Mouse (Mus musculus) neural tube, embryonic 13.5 days (tissue): Measurements from ENCODE around the gene Tiam2. TPM values are rescaled to one million over a fixed set of nuclear protein-coding genes. Genes with fewer than 3 reads are reported as not detected.
A peak's percentile ranks its signal among the peaks of the same experiment; 100 is the strongest.

Experiments
- ATAC-seq: fragments of 200-750 bp; cut with Nextera tagmentation; 2 replicates; pipeline ENCODE4 v1.8.0; 2017; ENCODE audit warnings: low read depth, mild to moderate bottlenecking, moderate TSS enrichment, moderate library complexity
- H3K27ac ChIP-seq: fragments of 300-500 bp; sonication (generic); replicated peaks from 2 replicates; pipeline ENCODE4 v1.5.1; 2015; ENCODE audit warnings: moderate library complexity, mild to moderate bottlenecking, inconsistent platforms
- H3K27me3 ChIP-seq: fragments of 300-500 bp; sonication (generic); 2 replicates; pipeline ENCODE4 v1.6.1; 2015; ENCODE audit warnings: mild to moderate bottlenecking, inconsistent platforms
- H3K36me3 ChIP-seq: fragments of 300-500 bp; sonication (generic); 2 replicates; pipeline ENCODE4 v1.6.1; 2015; ENCODE audit warnings: mild to moderate bottlenecking, inconsistent platforms
- H3K4me1 ChIP-seq: fragments of 300-500 bp; sonication (generic); replicated peaks from 2 replicates; pipeline ENCODE4 v1.6.1; 2015; ENCODE audit warnings: inconsistent platforms
- H3K4me2 ChIP-seq: fragments of 300-500 bp; sonication (generic); 2 replicates; pipeline ENCODE4 v1.6.1; 2015; ENCODE audit warnings: inconsistent platforms, mild to moderate bottlenecking, moderate library complexity
- H3K4me3 ChIP-seq: fragments of 300-500 bp; sonication (generic); 2 replicates; pipeline ENCODE4 v1.5.1; 2015; ENCODE audit warnings: mild to moderate bottlenecking, inconsistent platforms
- H3K9ac ChIP-seq: fragments of 300-500 bp; sonication (generic); 2 replicates; pipeline ENCODE4 v1.6.1; 2015; ENCODE audit warnings: moderate library complexity, mild to moderate bottlenecking, inconsistent platforms
- H3K9me3 ChIP-seq: fragments of 300-500 bp; sonication (generic); 2 replicates; pipeline ENCODE4 v1.6.1; 2016; ENCODE audit warnings: inconsistent platforms
- WGBS: fragments of 180-500 bp; shearing (Covaris S2); methylation state at CpG from one replicate; pipeline ENCODE4 v1.1.7; 2015; 5-methylcytosine and 5-hydroxymethylcytosine counted together
- polyA plus RNA-seq: library from polyadenylated mRNA; unstranded; fragments of >200 nt; fragmentation: Nextera tagmentation; extraction: Ambion mirVana; gene quantifications from 2 replicates; pipeline ENCODE4 v1.2.1, GENCODE M21; 2015

Tiam2 gene
- polyA plus RNA-seq = 7.9 and 9.2 TPM in 2 replicates

DNA sequence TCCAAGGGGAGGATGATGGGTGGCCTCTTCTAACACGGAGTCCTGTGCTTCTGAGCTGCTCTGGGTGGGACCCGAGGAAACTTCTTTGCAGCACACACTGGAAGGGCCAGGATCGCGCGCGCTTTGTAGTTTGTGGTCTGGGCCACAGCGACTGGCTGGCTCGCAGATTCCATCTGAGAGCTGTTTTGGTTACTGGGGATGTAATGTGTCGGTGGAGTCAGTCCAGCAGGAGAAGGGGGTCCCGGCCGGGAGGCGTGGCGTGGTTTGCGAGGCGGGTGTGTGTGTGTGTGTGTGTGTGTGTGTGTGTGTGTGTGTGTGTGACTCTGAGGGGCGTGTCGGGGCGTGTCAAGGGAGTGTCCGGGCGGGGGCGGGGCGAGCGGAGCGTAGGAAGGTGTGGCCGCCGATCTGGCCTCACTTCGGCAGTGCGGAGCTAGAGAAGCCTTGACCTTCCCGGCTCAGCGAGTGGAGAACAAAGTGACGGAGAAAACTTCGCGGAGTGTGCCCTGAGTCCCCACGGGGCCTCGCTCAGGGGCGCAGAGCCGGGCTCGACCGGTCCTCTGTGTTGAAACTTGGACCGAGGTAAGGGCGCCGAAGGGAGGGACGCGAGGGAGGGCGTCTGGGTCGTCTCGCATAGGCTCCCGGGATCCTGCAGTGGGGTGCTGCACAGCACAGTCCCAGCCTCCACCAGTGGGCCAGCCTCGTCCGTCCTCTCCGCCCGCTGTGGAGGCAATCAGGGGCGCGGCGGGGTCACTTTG lies at the start of gene Tiam2:
TSS of gene Tiam2 (plus strand) at position 426 of the 755 bp plus-strand sequence.
- Histone ChIP-seq H3K27ac (no peak within 1 kb of the TSS), H3K4me3 (peak within 1 kb of the TSS; percentile 55), H3K27me3 (peaks cover 38% of the 10 kb centered on the region), H3K36me3 (no peaks in the 10 kb centered on the region), H3K4me1 (peaks cover 25% of the 10 kb centered on the region), H3K4me2 (peak within 1 kb of the TSS; percentile 71), H3K9ac (peak within 1 kb of the TSS; percentile 71), H3K9me3 (no peaks in the 10 kb centered on the region)
- peak; percentile 84 for ATAC-seq
- under 1% methylated on average over 55 of the region's 55 CpGs for WGBS

DNA sequence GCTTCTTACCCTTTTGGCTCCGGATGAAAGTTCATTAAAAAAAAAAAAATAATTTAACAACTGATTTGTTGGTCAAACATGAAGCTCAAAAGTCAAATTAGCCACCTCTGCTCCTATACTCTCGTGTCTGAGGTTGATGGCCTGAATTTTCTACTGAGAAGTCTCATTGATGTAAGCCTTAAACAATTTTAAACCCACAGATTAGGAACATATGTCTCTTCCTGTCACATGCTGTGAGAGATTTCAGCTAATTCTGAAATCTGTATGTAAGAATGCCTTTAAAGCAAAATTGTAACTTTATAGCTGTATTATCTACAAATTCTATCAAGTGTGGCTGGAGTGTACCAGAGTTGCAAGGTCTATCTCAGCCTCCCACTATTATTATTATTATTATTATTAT lies 46.1 kb upstream of the Tiam2 start:
- no peak overlapping the region for H3K4me2 ChIP-seq
- WGBS = 84% methylated on average over 2 of the region's 2 CpGs
- H3K9ac ChIP-seq = no peak overlapping the region
- no peak for ATAC-seq
- peaks cover 34% of the 10 kb centered on the region for H3K4me1 ChIP-seq
- no peak overlapping the region for H3K4me3 ChIP-seq
- no peaks in the 10 kb centered on the region for H3K27me3 ChIP-seq
- no peaks in the 10 kb centered on the region for H3K36me3 ChIP-seq
- no peak overlapping the region for H3K27ac ChIP-seq
- H3K9me3 ChIP-seq = no peaks in the 10 kb centered on the region

- WGBS = 76% methylated on average over 5 of the region's 5 CpGs
- ATAC-seq = no peak
Observed at GRCm38 (mm10) chr17:3281939-3282338, 44.4 kb upstream of the Tiam2 start.

DNA sequence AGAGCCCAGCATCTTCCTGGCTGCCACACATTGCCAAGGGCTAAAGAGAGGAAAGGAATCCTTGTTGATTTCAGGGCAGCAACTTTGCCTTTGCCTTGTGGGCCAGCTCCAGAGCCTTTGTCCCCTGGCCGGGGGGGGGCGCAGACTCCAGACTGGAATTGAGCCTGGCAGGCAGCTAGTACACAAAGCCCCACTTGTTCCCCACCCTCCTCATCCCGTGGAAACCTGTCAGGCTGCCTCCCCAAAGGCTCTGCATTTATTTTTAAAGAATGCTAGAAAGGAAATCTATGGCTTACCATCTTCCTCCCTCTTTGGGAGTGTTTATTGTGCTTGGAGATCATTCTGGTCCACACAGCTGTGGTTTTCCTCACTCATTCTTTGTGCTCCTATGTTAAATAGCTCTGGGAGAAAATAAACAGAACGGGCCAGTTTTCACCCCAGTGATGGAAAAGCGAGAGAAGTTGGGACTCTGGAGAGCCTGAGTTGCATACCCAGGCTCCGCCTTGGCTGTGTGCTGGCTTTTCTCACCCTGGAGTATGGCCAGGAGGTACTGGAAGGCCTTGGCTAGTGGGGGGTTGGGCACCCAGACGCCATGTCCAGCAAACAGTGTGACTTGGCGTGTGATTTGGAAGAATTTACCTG lies 41.2 kb upstream of the Tiam2 start:
- 30% methylated on average over 8 of the region's 8 CpGs for WGBS
- ATAC-seq = peak; percentile 85
- H3K9ac ChIP-seq = 0 out of 2 replicates have a peak overlapping the region, but pooled peaks have one; percentile 17
- no peaks in the 10 kb centered on the region for H3K27me3 ChIP-seq
- no peak overlapping the region for H3K4me3 ChIP-seq
- no peak overlapping the region for H3K4me2 ChIP-seq
- peaks cover 29% of the 10 kb centered on the region for H3K4me1 ChIP-seq
- no peaks in the 10 kb centered on the region for H3K9me3 ChIP-seq
- no peaks in the 10 kb centered on the region for H3K36me3 ChIP-seq
- peak overlapping the region; percentile 82 for H3K27ac ChIP-seq

More at GRCm38 (mm10) chr17:3281939-3282338, 44.4 kb upstream of the Tiam2 start:
- Histone ChIP-seq H3K9me3 (no peaks in the 10 kb centered on the region), H3K4me1 (peaks cover 29% of the 10 kb centered on the region), H3K36me3 (no peaks in the 10 kb centered on the region), H3K9ac (no peak overlapping the region), H3K4me2 (no peak overlapping the region), H3K27ac (no peak overlapping the region), H3K4me3 (no peak overlapping the region), H3K27me3 (no peaks in the 10 kb centered on the region)

DNA sequence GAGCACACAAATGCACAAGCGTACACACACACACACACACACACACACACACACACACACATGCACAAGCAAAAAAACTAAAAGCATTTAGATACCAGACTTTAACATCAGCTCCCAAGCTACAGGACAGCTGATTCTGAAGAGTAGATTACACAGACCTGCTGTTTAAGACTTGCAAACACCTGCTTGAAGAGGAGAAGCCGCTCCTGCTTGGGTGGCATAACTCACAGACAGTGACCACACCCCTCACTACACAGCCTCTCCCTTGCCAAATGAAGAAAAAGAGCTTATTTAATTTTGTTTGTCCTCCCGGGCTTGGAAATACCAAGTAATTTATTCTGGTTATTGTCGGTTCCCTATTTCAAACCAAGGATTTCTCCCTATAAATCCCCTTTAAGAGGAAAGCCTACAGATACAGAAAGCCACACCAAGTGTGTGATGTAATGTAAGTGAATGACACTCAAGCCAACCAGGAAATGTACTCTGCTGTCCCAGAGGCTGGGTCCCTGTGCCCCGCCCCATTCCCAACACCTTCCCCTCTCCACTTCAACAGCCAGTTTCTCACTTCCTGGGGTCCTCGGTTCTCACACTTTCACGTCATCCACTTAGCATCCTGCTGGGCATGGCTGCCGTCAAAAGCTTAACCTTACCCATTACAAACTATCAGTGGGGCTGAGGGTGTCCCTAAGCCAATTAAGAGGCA lies 40.1 kb upstream of the Tiam2 start:
- ATAC-seq = no peak
- no peaks in the 10 kb centered on the region for H3K27me3 ChIP-seq
- no peak overlapping the region for H3K9ac ChIP-seq
- peaks cover 22% of the 10 kb centered on the region for H3K4me1 ChIP-seq
- H3K4me2 ChIP-seq = no peak overlapping the region
- H3K4me3 ChIP-seq = no peak overlapping the region
- H3K9me3 ChIP-seq = no peaks in the 10 kb centered on the region
- H3K27ac ChIP-seq = peak overlapping the region; percentile 82
- 56% methylated on average over 8 of the region's 8 CpGs for WGBS
- no peaks in the 10 kb centered on the region for H3K36me3 ChIP-seq

DNA sequence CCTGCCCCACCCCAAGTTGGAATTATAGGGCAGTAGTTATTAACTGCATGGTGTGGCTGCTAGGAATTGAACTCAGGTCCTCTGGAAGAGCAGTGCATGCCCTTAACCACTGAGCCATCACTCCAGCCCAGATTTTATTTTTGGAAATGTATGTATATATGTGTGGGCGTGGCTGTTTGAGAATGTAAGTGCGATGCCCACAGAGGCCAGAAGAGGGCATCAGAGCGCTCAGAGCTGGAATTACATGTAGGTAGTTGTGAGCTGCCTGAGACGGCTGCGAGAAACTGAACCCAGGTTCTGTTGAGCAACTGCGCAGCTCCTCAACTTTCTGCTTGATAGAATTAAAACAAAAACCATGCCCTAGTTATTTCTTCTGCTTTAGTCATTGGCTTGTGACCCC lies 38.0 kb upstream of the Tiam2 start:
- peaks cover 18% of the 10 kb centered on the region; the same call in 1 of the 2 replicates for H3K36me3 ChIP-seq
- WGBS = 25% methylated on average over 6 of the region's 6 CpGs
- H3K9ac ChIP-seq = no peak overlapping the region
- H3K4me2 ChIP-seq = no peak overlapping the region
- H3K4me1 ChIP-seq = peaks cover 15% of the 10 kb centered on the region
- H3K27ac ChIP-seq = no peak overlapping the region
- H3K27me3 ChIP-seq = no peaks in the 10 kb centered on the region
- no peak overlapping the region for H3K4me3 ChIP-seq
- H3K9me3 ChIP-seq = no peaks in the 10 kb centered on the region
- no peak for ATAC-seq

GRCm38 (mm10) chr17:3295097-3295496 lies 31.3 kb upstream of the Tiam2 start:
- WGBS = 14% methylated on average over 2 of the region's 2 CpGs
- no peak overlapping the region for H3K4me3 ChIP-seq
- H3K9me3 ChIP-seq = no peaks in the 10 kb centered on the region
- no peak overlapping the region for H3K9ac ChIP-seq
- H3K27ac ChIP-seq = no peak overlapping the region; the same call in 1 of the 2 replicates
- H3K27me3 ChIP-seq = no peaks in the 10 kb centered on the region
- ATAC-seq = no peak
- peaks cover 26% of the 10 kb centered on the region; the same call in 1 of the 2 replicates for H3K36me3 ChIP-seq
- H3K4me2 ChIP-seq = no peak overlapping the region
- peaks cover 16% of the 10 kb centered on the region for H3K4me1 ChIP-seq

GRCm38 (mm10) chr17:3299487-3299886 lies 26.9 kb upstream of the Tiam2 start:
- H3K9ac ChIP-seq = no peak overlapping the region

DNA sequence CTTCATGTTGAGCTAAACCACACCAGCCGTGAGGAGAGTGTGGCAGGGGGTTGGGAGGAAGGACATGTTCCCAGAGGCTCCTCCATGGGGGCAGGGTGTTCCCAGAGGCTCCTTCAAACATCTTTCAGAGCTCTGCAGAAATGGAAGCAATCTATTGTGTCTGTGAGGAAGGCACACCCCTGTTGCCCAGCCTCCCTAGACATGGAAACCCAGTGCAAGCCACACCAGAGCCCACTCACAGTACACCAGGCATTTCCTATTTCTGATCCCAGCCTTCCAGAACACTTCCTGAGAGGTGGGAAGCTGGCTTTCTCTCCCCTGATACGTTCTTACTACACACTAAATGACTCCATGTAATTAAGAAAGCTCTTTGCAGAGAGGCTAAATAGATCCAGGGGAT lies 20.4 kb upstream of the Tiam2 start:
- WGBS = 49% methylated on average over 2 of the region's 2 CpGs
- peak; percentile 43; the same call in 1 of the 2 replicates for ATAC-seq
- no peak overlapping the region for H3K9ac ChIP-seq
- 0 out of 2 replicates have a peak, but pooled peaks cover 2% of the 10 kb centered on the region for H3K36me3 ChIP-seq
- H3K4me1 ChIP-seq = peaks cover 8% of the 10 kb centered on the region; the same call in 1 of the 2 replicates
- H3K9me3 ChIP-seq = no peaks in the 10 kb centered on the region
- H3K27me3 ChIP-seq = no peaks in the 10 kb centered on the region
- H3K4me3 ChIP-seq = no peak overlapping the region
- peak overlapping the region; percentile 68 for H3K27ac ChIP-seq
- H3K4me2 ChIP-seq = no peak overlapping the region

More at GRCm38 (mm10) chr17:3299487-3299886, 26.9 kb upstream of the Tiam2 start:
- Histone ChIP-seq H3K4me3 (no peak overlapping the region), H3K27ac (no peak overlapping the region), H3K27me3 (no peaks in the 10 kb centered on the region), H3K9me3 (no peaks in the 10 kb centered on the region), H3K4me2 (no peak overlapping the region), H3K36me3 (peaks cover 9% of the 10 kb centered on the region; the same call in 1 of the 2 replicates), H3K4me1 (peaks cover 8% of the 10 kb centered on the region)
- no peak for ATAC-seq
- WGBS = 76% methylated on average over 6 of the region's 6 CpGs

DNA sequence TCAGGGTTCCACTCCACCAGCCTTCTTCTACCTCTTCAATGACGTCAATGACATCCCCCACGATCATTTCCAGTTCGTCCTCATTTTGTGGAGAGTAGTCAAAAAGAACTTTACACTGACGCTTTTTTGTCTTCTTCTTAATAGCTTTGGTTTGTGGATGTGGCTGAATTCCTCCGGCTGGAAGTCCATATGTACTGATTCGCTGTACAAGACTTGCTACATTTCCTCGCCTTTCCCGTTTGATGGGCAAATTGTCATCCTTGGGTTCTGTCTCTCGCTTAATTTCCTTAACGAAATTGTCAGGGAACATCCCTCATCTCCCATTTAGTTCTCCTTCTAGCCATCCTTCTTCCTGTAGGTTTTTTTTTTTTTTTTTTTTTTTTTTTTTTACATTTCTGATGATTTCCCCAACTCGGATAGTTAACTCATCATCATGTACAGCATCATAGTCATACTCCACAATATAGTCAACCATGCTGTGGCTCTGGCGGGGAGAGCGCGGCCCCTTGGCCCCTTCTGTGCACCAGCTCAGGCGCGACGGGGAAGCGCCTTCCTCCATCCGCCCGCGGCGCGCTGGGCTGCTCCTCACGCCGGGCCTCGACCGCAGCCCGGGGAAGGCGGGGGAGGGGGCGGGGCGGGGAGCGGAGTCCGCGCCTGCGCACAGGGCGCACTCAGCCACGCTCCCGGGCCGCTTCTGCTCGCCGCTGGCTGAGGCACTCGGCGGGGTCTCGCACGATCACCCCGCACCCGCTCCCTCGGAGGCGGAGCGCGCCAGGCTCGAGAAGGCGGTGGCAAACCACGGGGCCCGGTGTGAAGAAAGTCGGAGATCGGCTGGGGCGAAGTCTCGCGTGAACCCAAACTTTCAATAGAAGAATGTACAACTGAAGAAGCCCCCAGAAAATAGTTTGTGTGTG lies 12.4 kb upstream of the Tiam2 start:
- WGBS = 5% methylated on average over 59 of the region's 60 CpGs
- peaks cover 10% of the 10 kb centered on the region for H3K4me1 ChIP-seq
- H3K9ac ChIP-seq = peak overlapping the region; percentile 62
- H3K36me3 ChIP-seq = no peaks in the 10 kb centered on the region
- H3K27ac ChIP-seq = 0 out of 2 replicates have a peak overlapping the region, but pooled peaks have one; percentile 46
- H3K9me3 ChIP-seq = no peaks in the 10 kb centered on the region
- H3K4me2 ChIP-seq = peak overlapping the region; percentile 62
- peak; percentile 94 for ATAC-seq
- peak overlapping the region; percentile 41 for H3K4me3 ChIP-seq
- peaks cover 4% of the 10 kb centered on the region for H3K27me3 ChIP-seq

GRCm38 (mm10) chr17:3314625-3315020 lies 11.8 kb upstream of the Tiam2 start:
- peaks cover 10% of the 10 kb centered on the region for H3K4me1 ChIP-seq
- no peaks in the 10 kb centered on the region for H3K9me3 ChIP-seq
- H3K4me3 ChIP-seq = peak overlapping the region; percentile 41
- peak overlapping the region; percentile 62 for H3K9ac ChIP-seq
- peaks cover 4% of the 10 kb centered on the region for H3K27me3 ChIP-seq
- no peaks in the 10 kb centered on the region for H3K36me3 ChIP-seq
- 37% methylated on average over 3 of the region's 3 CpGs for WGBS
- H3K4me2 ChIP-seq = peak overlapping the region; percentile 62
- H3K27ac ChIP-seq = 0 out of 2 replicates have a peak overlapping the region, but pooled peaks have one; percentile 46
- ATAC-seq = no peak
